Mouse (Mus musculus): Measurements from ENCODE around the gene Poc1a. TPM values are rescaled to one million over a fixed set of nuclear protein-coding genes. Genes with fewer than 3 reads are reported as not detected.
A peak's percentile ranks its signal among the peaks of the same experiment; 100 is the strongest.

The Poc1a gene
- polyA plus RNA-seq, 1 experiment: 7.9 TPM

GRCm38 (mm10) chr9:106371776-106372175 is 90.9 kb downstream of the Poc1a start:
- DNase-seq: peak; percentile 76
- H3K4me3 ChIP-seq (replicated peaks; ENCODE audit: extremely low read depth, low read depth, low read length): peak overlapping the region; percentile 54
- peaks cover 22% of the 10 kb centered on the region for H3K4me1 ChIP-seq (ENCODE audit: control insufficient read depth, insufficient read depth, low read length)
- TF ChIP-seq CTCF (IDR thresholded peaks at IDR 0.05; ENCODE audit: insufficient read depth, low read length) (no peak), POLR2A (IDR thresholded peaks at IDR 0.05; ENCODE audit: borderline replicate concordance, extremely low read depth, low read depth, low read length) (peak; percentile 42; the same call in 1 of the 2 replicates)
- under 1% methylated on average over 6 of the region's 6 CpGs for WGBS

- no peak for TF ChIP-seq POLR2A (IDR thresholded peaks at IDR 0.05; ENCODE audit: borderline replicate concordance, extremely low read depth, low read depth, low read length)
- no peak for TF ChIP-seq CTCF (IDR thresholded peaks at IDR 0.05; ENCODE audit: insufficient read depth, low read length)
- Histone ChIP-seq H3K4me1 (ENCODE audit: control insufficient read depth, insufficient read depth, low read length) (peaks cover 27% of the 10 kb centered on the region), H3K4me3 (replicated peaks; ENCODE audit: extremely low read depth, low read depth, low read length) (peak overlapping the region; percentile 42)
- DNase-seq: peak; percentile 17
- WGBS: 61% methylated on average over 11 of the region's 11 CpGs
These were observed 91.9 kb downstream of the Poc1a start for GRCm38 (mm10) chr9:106372431-106373412.

GRCm38 (mm10) chr9:106373973-106374372 is 93.1 kb downstream of the Poc1a start:
- 84% methylated on average over 7 of the region's 7 CpGs for WGBS
- TF ChIP-seq POLR2A (IDR thresholded peaks at IDR 0.05; ENCODE audit: borderline replicate concordance, extremely low read depth, low read depth, low read length): no peak
- no peak for TF ChIP-seq CTCF (IDR thresholded peaks at IDR 0.05; ENCODE audit: insufficient read depth, low read length)
- H3K4me1 ChIP-seq (ENCODE audit: control insufficient read depth, insufficient read depth, low read length): peaks cover 27% of the 10 kb centered on the region
- H3K4me3 ChIP-seq (replicated peaks; ENCODE audit: extremely low read depth, low read depth, low read length): no peak overlapping the region
- DNase-seq: no peak

GRCm38 (mm10) chr9:106377247-106377646 is 96.4 kb downstream of the Poc1a start:
- no peak for DNase-seq
- WGBS: 47% methylated on average over 8 of the region's 8 CpGs
- Histone ChIP-seq H3K4me1 (ENCODE audit: control insufficient read depth, insufficient read depth, low read length) (peaks cover 21% of the 10 kb centered on the region), H3K4me3 (replicated peaks; ENCODE audit: extremely low read depth, low read depth, low read length) (no peak overlapping the region)
- TF ChIP-seq POLR2A (IDR thresholded peaks at IDR 0.05; ENCODE audit: borderline replicate concordance, extremely low read depth, low read depth, low read length) (no peak), CTCF (IDR thresholded peaks at IDR 0.05; ENCODE audit: insufficient read depth, low read length) (no peak)

GRCm38 (mm10) chr9:106378045-106378444 is 97.2 kb downstream of the Poc1a start:
- H3K4me3 ChIP-seq (replicated peaks; ENCODE audit: extremely low read depth, low read depth, low read length): no peak overlapping the region
- 32% methylated on average over 3 of the region's 3 CpGs for WGBS
- TF ChIP-seq POLR2A (IDR thresholded peaks at IDR 0.05; ENCODE audit: borderline replicate concordance, extremely low read depth, low read depth, low read length) (no peak), CTCF (IDR thresholded peaks at IDR 0.05; ENCODE audit: insufficient read depth, low read length) (no peak)
- no peak for DNase-seq
- peaks cover 13% of the 10 kb centered on the region for H3K4me1 ChIP-seq (ENCODE audit: control insufficient read depth, insufficient read depth, low read length)

- DNase-seq: no peak
- Histone ChIP-seq H3K4me3 (replicated peaks; ENCODE audit: extremely low read depth, low read depth, low read length) (no peak overlapping the region), H3K4me1 (ENCODE audit: control insufficient read depth, insufficient read depth, low read length) (peaks cover 11% of the 10 kb centered on the region)
- WGBS: 77% methylated on average over 9 of the region's 9 CpGs
- no peak for TF ChIP-seq POLR2A (IDR thresholded peaks at IDR 0.05; ENCODE audit: borderline replicate concordance, extremely low read depth, low read depth, low read length)
- no peak for TF ChIP-seq CTCF (IDR thresholded peaks at IDR 0.05; ENCODE audit: insufficient read depth, low read length)
These were observed 97.9 kb downstream of the Poc1a start for GRCm38 (mm10) chr9:106378753-106379152.

- DNase-seq: peak; percentile 36
- H3K4me3 ChIP-seq (replicated peaks; ENCODE audit: extremely low read depth, low read depth, low read length): no peak overlapping the region
- TF ChIP-seq CTCF (IDR thresholded peaks at IDR 0.05; ENCODE audit: insufficient read depth, low read length): no peak
- no peak for TF ChIP-seq POLR2A (IDR thresholded peaks at IDR 0.05; ENCODE audit: borderline replicate concordance, extremely low read depth, low read depth, low read length)
- peaks cover 24% of the 10 kb centered on the region for H3K4me1 ChIP-seq (ENCODE audit: control insufficient read depth, insufficient read depth, low read length)
- 29% methylated on average over 12 of the region's 12 CpGs for WGBS
These were observed 105.5 kb downstream of the Poc1a start for GRCm38 (mm10) chr9:106386181-106386864.

- DNase-seq: no peak
- Histone ChIP-seq H3K4me1 (ENCODE audit: control insufficient read depth, insufficient read depth, low read length) (peaks cover 14% of the 10 kb centered on the region), H3K4me3 (replicated peaks; ENCODE audit: extremely low read depth, low read depth, low read length) (no peak overlapping the region)
- WGBS: 57% methylated on average over 11 of the region's 11 CpGs
- TF ChIP-seq CTCF (IDR thresholded peaks at IDR 0.05; ENCODE audit: insufficient read depth, low read length) (no peak), POLR2A (IDR thresholded peaks at IDR 0.05; ENCODE audit: borderline replicate concordance, extremely low read depth, low read depth, low read length) (no peak)
These were observed 112.1 kb downstream of the Poc1a start for GRCm38 (mm10) chr9:106392828-106393527.

GRCm38 (mm10) chr9:106393548-106393947 is 112.7 kb downstream of the Poc1a start:
- Histone ChIP-seq H3K4me3 (replicated peaks; ENCODE audit: extremely low read depth, low read depth, low read length) (no peak overlapping the region), H3K4me1 (ENCODE audit: control insufficient read depth, insufficient read depth, low read length) (peaks cover 15% of the 10 kb centered on the region)
- TF ChIP-seq POLR2A (IDR thresholded peaks at IDR 0.05; ENCODE audit: borderline replicate concordance, extremely low read depth, low read depth, low read length): no peak
- TF ChIP-seq CTCF (IDR thresholded peaks at IDR 0.05; ENCODE audit: insufficient read depth, low read length): no peak
- 49% methylated on average over 8 of the region's 8 CpGs for WGBS
- no peak for DNase-seq

All from lung, adult 2 months (tissue).